Mouse (Mus musculus) heart, postnatal 0 days (tissue): ENCODE results near the gene Bcr. TPM values are rescaled to one million over a fixed set of nuclear protein-coding genes. Genes with fewer than 3 reads are reported as not detected.

ENCODE experiments used
- ATAC-seq: fragments of 200-750 bp; cut with Nextera tagmentation; 2 replicates; pipeline ENCODE4 v1.8.0; 2017; ENCODE audit warnings: low read depth, moderate number of reproducible peaks, moderate library complexity; ENCODE audit not compliant: insufficient read depth
- DNase-seq: peaks from one replicate; pipeline ENCODE4 v3.0.0-alpha.2; 2016; ENCODE audit warnings: low spot score
- H3K27ac ChIP-seq: fragments of 300-500 bp; sonication (generic); 2 replicates; pipeline ENCODE4 v1.5.1; 2014; ENCODE audit warnings: low read depth, mild to moderate bottlenecking
- H3K27me3 ChIP-seq: fragments of 300-500 bp; sonication (generic); 2 replicates; pipeline ENCODE4 v1.6.1; 2014; ENCODE audit warnings: low read length, mixed read lengths; ENCODE audit not compliant: control insufficient read depth, insufficient read depth
- H3K36me3 ChIP-seq: fragments of 300-500 bp; sonication (generic); replicated peaks from 2 replicates; pipeline ENCODE4 v1.6.1; 2014; ENCODE audit warnings: low read length, mixed read lengths; ENCODE audit not compliant: control insufficient read depth, insufficient read depth
- H3K4me1 ChIP-seq: fragments of 300-500 bp; sonication (generic); 2 replicates; pipeline ENCODE4 v1.6.1; 2014; ENCODE audit warnings: antibody characterized with exemption; ENCODE audit not compliant: control insufficient read depth, insufficient read depth
- H3K4me2 ChIP-seq: fragments of 300-500 bp; sonication (generic); 2 replicates; pipeline ENCODE4 v1.6.1; 2014; ENCODE audit warnings: low read depth, mild to moderate bottlenecking, low read length, moderate library complexity
- H3K4me3 ChIP-seq: fragments of 300-500 bp; sonication (generic); 2 replicates; pipeline ENCODE4 v1.5.1; 2014; ENCODE audit warnings: low read depth, low read length
- H3K9ac ChIP-seq: fragments of 300-500 bp; sonication (generic); replicated peaks from 2 replicates; pipeline ENCODE4 v1.6.1; 2014; ENCODE audit warnings: low read depth, low read length, mixed read lengths
- H3K9me3 ChIP-seq: fragments of 300-500 bp; sonication (generic); replicated peaks from 2 replicates; pipeline ENCODE4 v1.6.1; 2016; ENCODE audit warnings: low read length; ENCODE audit not compliant: control insufficient read depth
- CTCF ChIP-seq: IDR thresholded peaks from 2 replicates; pipeline ENCODE4 v1.5.1; 2016; ENCODE audit warnings: antibody characterized with exemption, control low read depth, low read depth
- EP300 ChIP-seq: IDR thresholded peaks from 2 replicates; pipeline ENCODE4 v1.6.1; 2016; ENCODE audit warnings: antibody characterized with exemption, low read depth
- WGBS: fragments of 180-500 bp; shearing (Covaris S2); extraction: QIAGEN DNeasy Blood & Tissue Kit; methylation state at CpG from one replicate; pipeline ENCODE4 v1.1.7; 2014; 5-methylcytosine and 5-hydroxymethylcytosine counted together
- polyA plus RNA-seq: library from polyadenylated mRNA; unstranded; fragments of >200 nt; fragmentation: Nextera tagmentation; extraction: Ambion mirVana; gene quantifications from 2 replicates; pipeline ENCODE4 v1.2.1, GENCODE M21; 2015
- total RNA-seq: library from RNA; depleted of rRNA; stranded (reverse); fragments of >200 nt; gene quantifications from 2 replicates; pipeline ENCODE4 v1.2.3, GENCODE M21; 2014; ENCODE audit warnings: low replicate concordance; rRNA removed

The Bcr gene
- total RNA-seq (11.4 and 12.1 TPM in 2 replicates), polyA plus RNA-seq (9.3 and 10.2 TPM in 2 replicates)

GRCm38 (mm10) chr10:75060217-75060842 is at the start of gene Bcr:
Gene Bcr (plus strand): TSS chr10:75060592.
- H3K27ac ChIP-seq = no peak within 1 kb of the TSS
- peaks cover 27% of the 10 kb centered on the region for H3K4me1 ChIP-seq
- H3K27me3 ChIP-seq = peaks cover 48% of the 10 kb centered on the region
- no peaks in the 10 kb centered on the region for H3K36me3 ChIP-seq
- no peak for TF ChIP-seq EP300
- TF ChIP-seq CTCF = no peak
- peak within 1 kb of the TSS; percentile 65 for H3K9ac ChIP-seq
- H3K9me3 ChIP-seq = no peaks in the 10 kb centered on the region
- H3K4me2 ChIP-seq = peak within 1 kb of the TSS; percentile 97
- under 1% methylated on average over 48 of the region's 73 CpGs for WGBS
- peak; percentile 80 for ATAC-seq
- peak; percentile 50 for DNase-seq
- peak within 1 kb of the TSS; percentile 87 for H3K4me3 ChIP-seq

- H3K27ac ChIP-seq = no peak overlapping the region
- H3K4me1 ChIP-seq = no peaks in the 10 kb centered on the region
Observed at GRCm38 (mm10) chr10:75010704-75011103, 49.7 kb upstream of the Bcr start.

GRCm38 (mm10) chr10:75015465-75015864 is 44.9 kb upstream of the Bcr start:
- no peak overlapping the region for H3K27ac ChIP-seq
- no peak for DNase-seq
- H3K4me1 ChIP-seq = no peaks in the 10 kb centered on the region
- no peaks in the 10 kb centered on the region for H3K36me3 ChIP-seq
- no peak overlapping the region for H3K4me2 ChIP-seq
- peaks cover 6% of the 10 kb centered on the region; the same call in 1 of the 2 replicates for H3K27me3 ChIP-seq
- no peak for ATAC-seq
- no peaks in the 10 kb centered on the region for H3K9me3 ChIP-seq
- H3K9ac ChIP-seq = no peak overlapping the region
- no peak for TF ChIP-seq EP300
- no peak for TF ChIP-seq CTCF
- WGBS = 72% methylated on average over 13 of the region's 14 CpGs
- H3K4me3 ChIP-seq = no peak overlapping the region

More at GRCm38 (mm10) chr10:75010704-75011103, 49.7 kb upstream of the Bcr start:
- no peak for DNase-seq
- WGBS = 87% methylated on average over 15 of the region's 15 CpGs
- no peak for TF ChIP-seq CTCF
- TF ChIP-seq EP300 = no peak
- no peak for ATAC-seq
- H3K4me2 ChIP-seq = no peak overlapping the region
- no peaks in the 10 kb centered on the region for H3K9me3 ChIP-seq
- no peak overlapping the region for H3K9ac ChIP-seq
- H3K36me3 ChIP-seq = no peaks in the 10 kb centered on the region
- H3K27me3 ChIP-seq = peaks cover 20% of the 10 kb centered on the region; the same call in 1 of the 2 replicates
- no peak overlapping the region for H3K4me3 ChIP-seq

DNA sequence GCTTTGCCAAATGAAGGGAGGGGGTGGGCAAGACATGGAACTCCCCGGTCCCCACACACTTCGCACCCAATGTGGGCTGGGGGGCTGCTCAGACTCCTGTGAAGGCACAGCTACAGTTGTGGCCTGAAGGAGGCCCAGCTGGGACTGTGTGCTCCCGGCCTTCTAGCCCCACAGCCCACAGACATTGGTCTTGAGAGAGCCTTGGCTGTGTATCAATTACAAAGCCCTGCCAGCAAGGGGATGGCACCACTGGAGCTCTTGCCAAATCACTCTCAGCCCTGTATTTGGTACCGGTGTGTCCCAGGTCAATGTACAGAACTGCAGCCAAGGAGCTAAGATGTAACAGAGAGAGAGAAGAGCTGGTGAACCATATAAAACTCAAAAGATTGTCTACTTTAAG is 43.9 kb upstream of the Bcr start:
- DNase-seq (no peak), ATAC-seq (no peak)
- Histone ChIP-seq H3K4me1 (no peaks in the 10 kb centered on the region), H3K27ac (no peak overlapping the region), H3K36me3 (no peaks in the 10 kb centered on the region), H3K9me3 (no peaks in the 10 kb centered on the region), H3K4me3 (no peak overlapping the region), H3K27me3 (0 out of 2 replicates have a peak, but pooled peaks cover 8% of the 10 kb centered on the region), H3K4me2 (no peak overlapping the region), H3K9ac (no peak overlapping the region)
- no peak for TF ChIP-seq CTCF
- TF ChIP-seq EP300 = no peak
- WGBS = 76% methylated on average over 4 of the region's 4 CpGs

GRCm38 (mm10) chr10:75020271-75020670 is 40.1 kb upstream of the Bcr start:
- Histone ChIP-seq H3K9ac (no peak overlapping the region), H3K4me3 (no peak overlapping the region), H3K4me2 (no peak overlapping the region), H3K27ac (no peak overlapping the region), H3K27me3 (peaks cover 13% of the 10 kb centered on the region; the same call in 1 of the 2 replicates), H3K36me3 (no peaks in the 10 kb centered on the region), H3K4me1 (no peaks in the 10 kb centered on the region), H3K9me3 (no peaks in the 10 kb centered on the region; the same call in 1 of the 2 replicates)
- no peak for TF ChIP-seq CTCF
- ATAC-seq (no peak), DNase-seq (no peak)
- 36% methylated on average over 2 of the region's 2 CpGs for WGBS

GRCm38 (mm10) chr10:75021138-75021537 is 39.3 kb upstream of the Bcr start:
- no peak for TF ChIP-seq EP300
- peak; percentile 85 for TF ChIP-seq CTCF
- Histone ChIP-seq H3K4me1 (no peaks in the 10 kb centered on the region), H3K27me3 (peaks cover 16% of the 10 kb centered on the region; the same call in 1 of the 2 replicates), H3K4me2 (no peak overlapping the region), H3K9ac (no peak overlapping the region), H3K9me3 (no peaks in the 10 kb centered on the region; the same call in 1 of the 2 replicates), H3K36me3 (no peaks in the 10 kb centered on the region), H3K27ac (no peak overlapping the region), H3K4me3 (no peak overlapping the region)
- ATAC-seq = 0 out of 2 replicates have a peak, but pooled peaks have one; percentile 14
- DNase-seq = peak; percentile 16
- 10% methylated on average over 6 of the region's 6 CpGs for WGBS
